Mouse (Mus musculus) neural tube, embryonic 13.5 days (tissue): ENCODE data around the gene Gtf2a1l. TPM values are rescaled to one million over a fixed set of nuclear protein-coding genes. Genes with fewer than 3 reads are reported as not detected.
A peak's percentile ranks its signal among the peaks of the same experiment; 100 is the strongest.

ENCODE experiments used
- ATAC-seq: fragments of 200-750 bp; cut with Nextera tagmentation; 2 replicates; pipeline ENCODE4 v1.8.0; 2017; ENCODE audit warnings: low read depth, mild to moderate bottlenecking, moderate TSS enrichment, moderate library complexity
- H3K27ac ChIP-seq: fragments of 300-500 bp; sonication (generic); replicated peaks from 2 replicates; pipeline ENCODE4 v1.5.1; 2015; ENCODE audit warnings: moderate library complexity, mild to moderate bottlenecking, inconsistent platforms
- H3K27me3 ChIP-seq: fragments of 300-500 bp; sonication (generic); 2 replicates; pipeline ENCODE4 v1.6.1; 2015; ENCODE audit warnings: mild to moderate bottlenecking, inconsistent platforms
- H3K36me3 ChIP-seq: fragments of 300-500 bp; sonication (generic); 2 replicates; pipeline ENCODE4 v1.6.1; 2015; ENCODE audit warnings: mild to moderate bottlenecking, inconsistent platforms
- H3K4me1 ChIP-seq: fragments of 300-500 bp; sonication (generic); replicated peaks from 2 replicates; pipeline ENCODE4 v1.6.1; 2015; ENCODE audit warnings: inconsistent platforms
- H3K4me2 ChIP-seq: fragments of 300-500 bp; sonication (generic); 2 replicates; pipeline ENCODE4 v1.6.1; 2015; ENCODE audit warnings: inconsistent platforms, mild to moderate bottlenecking, moderate library complexity
- H3K4me3 ChIP-seq: fragments of 300-500 bp; sonication (generic); 2 replicates; pipeline ENCODE4 v1.5.1; 2015; ENCODE audit warnings: mild to moderate bottlenecking, inconsistent platforms
- H3K9ac ChIP-seq: fragments of 300-500 bp; sonication (generic); 2 replicates; pipeline ENCODE4 v1.6.1; 2015; ENCODE audit warnings: moderate library complexity, mild to moderate bottlenecking, inconsistent platforms
- H3K9me3 ChIP-seq: fragments of 300-500 bp; sonication (generic); 2 replicates; pipeline ENCODE4 v1.6.1; 2016; ENCODE audit warnings: inconsistent platforms
- WGBS: fragments of 180-500 bp; shearing (Covaris S2); methylation state at CpG from one replicate; pipeline ENCODE4 v1.1.7; 2015; 5-methylcytosine and 5-hydroxymethylcytosine counted together
- polyA plus RNA-seq: library from polyadenylated mRNA; unstranded; fragments of >200 nt; fragmentation: Nextera tagmentation; extraction: Ambion mirVana; gene quantifications from 2 replicates; pipeline ENCODE4 v1.2.1, GENCODE M21; 2015

Gtf2a1l gene
- polyA plus RNA-seq, 1 experiment from 2014 or later, result not detected

GRCm38 (mm10) chr17:88666076-88666475, 2.4 kb upstream of the Gtf2a1l start:
- ATAC-seq, result no peak
- H3K27me3 ChIP-seq, result no peaks in the 10 kb centered on the region
- no peaks in the 10 kb centered on the region for H3K36me3 ChIP-seq
- H3K9ac ChIP-seq, result no peak overlapping the region
- H3K9me3 ChIP-seq, result no peaks in the 10 kb centered on the region
- H3K4me3 ChIP-seq, result no peak overlapping the region
- WGBS, result 62% methylated on average over 2 of the region's 2 CpGs
- H3K27ac ChIP-seq, result no peak overlapping the region
- H3K4me1 ChIP-seq, result peaks cover 8% of the 10 kb centered on the region; the same call in 1 of the 2 replicates
- H3K4me2 ChIP-seq, result no peak overlapping the region

- no peak overlapping the region for H3K4me2 ChIP-seq
- peaks cover 8% of the 10 kb centered on the region; the same call in 1 of the 2 replicates for H3K4me1 ChIP-seq
- ATAC-seq, result no peak
- H3K27me3 ChIP-seq, result no peaks in the 10 kb centered on the region
- H3K36me3 ChIP-seq, result no peaks in the 10 kb centered on the region
- 0 out of 2 replicates have a peak overlapping the region, but pooled peaks have one; percentile 17 for H3K9ac ChIP-seq
- H3K9me3 ChIP-seq, result no peaks in the 10 kb centered on the region
- 0 out of 2 replicates have a peak overlapping the region, but pooled peaks have one; percentile 1 for H3K27ac ChIP-seq
- H3K4me3 ChIP-seq, result no peak overlapping the region
- WGBS, result 32% methylated on average over 2 of the region's 2 CpGs
Measured at GRCm38 (mm10) chr17:88669921-88670320, 1.5 kb downstream of the Gtf2a1l start.

GRCm38 (mm10) chr17:88670800-88671199, 2.3 kb downstream of the Gtf2a1l start:
- no peak overlapping the region for H3K4me3 ChIP-seq
- H3K27ac ChIP-seq, result no peak overlapping the region
- ATAC-seq, result no peak
- H3K9ac ChIP-seq, result no peak overlapping the region
- peaks cover 8% of the 10 kb centered on the region; the same call in 1 of the 2 replicates for H3K4me1 ChIP-seq
- H3K9me3 ChIP-seq, result no peaks in the 10 kb centered on the region
- 71% methylated on average over 4 of the region's 4 CpGs for WGBS
- no peaks in the 10 kb centered on the region for H3K27me3 ChIP-seq
- H3K4me2 ChIP-seq, result no peak overlapping the region
- H3K36me3 ChIP-seq, result no peaks in the 10 kb centered on the region

GRCm38 (mm10) chr17:88675310-88676309, 7.2 kb downstream of the Gtf2a1l start:
- Histone ChIP-seq H3K4me3 (no peak overlapping the region), H3K27me3 (no peaks in the 10 kb centered on the region), H3K36me3 (no peaks in the 10 kb centered on the region), H3K27ac (no peak overlapping the region), H3K9me3 (peaks cover 4% of the 10 kb centered on the region; the same call in 1 of the 2 replicates), H3K4me1 (no peaks in the 10 kb centered on the region), H3K4me2 (no peak overlapping the region), H3K9ac (no peak overlapping the region)
- no peak for ATAC-seq
- 90% methylated on average over 23 of the region's 23 CpGs for WGBS

- Histone ChIP-seq H3K27ac (no peak overlapping the region), H3K36me3 (no peaks in the 10 kb centered on the region), H3K4me2 (no peak overlapping the region), H3K4me1 (no peaks in the 10 kb centered on the region), H3K4me3 (no peak overlapping the region), H3K9ac (no peak overlapping the region), H3K27me3 (no peaks in the 10 kb centered on the region), H3K9me3 (no peaks in the 10 kb centered on the region)
- 67% methylated on average over 11 of the region's 11 CpGs for WGBS
- no peak for ATAC-seq
Measured at GRCm38 (mm10) chr17:88688226-88688625, 19.8 kb downstream of the Gtf2a1l start.

- 0 out of 2 replicates have a peak, but pooled peaks cover 6% of the 10 kb centered on the region for H3K4me1 ChIP-seq
- 57% methylated on average over 9 of the region's 9 CpGs for WGBS
- no peaks in the 10 kb centered on the region for H3K36me3 ChIP-seq
- H3K9ac ChIP-seq, result no peak overlapping the region
- H3K27me3 ChIP-seq, result no peaks in the 10 kb centered on the region
- ATAC-seq, result no peak
- no peak overlapping the region for H3K27ac ChIP-seq
- no peak overlapping the region for H3K4me2 ChIP-seq
- no peak overlapping the region for H3K4me3 ChIP-seq
- peaks cover 3% of the 10 kb centered on the region; the same call in 1 of the 2 replicates for H3K9me3 ChIP-seq
Measured at GRCm38 (mm10) chr17:88696656-88697333, 28.3 kb downstream of the Gtf2a1l start.

- H3K27me3 ChIP-seq, result no peaks in the 10 kb centered on the region
- 0 out of 2 replicates have a peak, but pooled peaks cover 6% of the 10 kb centered on the region for H3K4me1 ChIP-seq
- no peak overlapping the region for H3K9ac ChIP-seq
- no peak overlapping the region for H3K4me3 ChIP-seq
- no peaks in the 10 kb centered on the region for H3K36me3 ChIP-seq
- no peak overlapping the region for H3K27ac ChIP-seq
- no peak for ATAC-seq
- H3K9me3 ChIP-seq, result peaks cover 3% of the 10 kb centered on the region; the same call in 1 of the 2 replicates
- no peak overlapping the region for H3K4me2 ChIP-seq
Measured at GRCm38 (mm10) chr17:88700901-88701300, 32.4 kb downstream of the Gtf2a1l start.

- 31% methylated on average over 6 of the region's 6 CpGs for WGBS
- Histone ChIP-seq H3K9ac (no peak overlapping the region), H3K9me3 (peaks cover 3% of the 10 kb centered on the region; the same call in 1 of the 2 replicates), H3K36me3 (no peaks in the 10 kb centered on the region), H3K4me1 (peaks cover 9% of the 10 kb centered on the region), H3K27ac (no peak overlapping the region), H3K4me2 (no peak overlapping the region), H3K27me3 (no peaks in the 10 kb centered on the region), H3K4me3 (no peak overlapping the region)
- ATAC-seq, result no peak
Measured at GRCm38 (mm10) chr17:88702345-88702744, 33.9 kb downstream of the Gtf2a1l start.

- WGBS, result 42% methylated on average over 4 of the region's 4 CpGs
- Histone ChIP-seq H3K9me3 (peaks cover 3% of the 10 kb centered on the region; the same call in 1 of the 2 replicates), H3K27ac (no peak overlapping the region), H3K27me3 (no peaks in the 10 kb centered on the region), H3K36me3 (no peaks in the 10 kb centered on the region), H3K9ac (no peak overlapping the region), H3K4me2 (no peak overlapping the region), H3K4me1 (peaks cover 9% of the 10 kb centered on the region), H3K4me3 (no peak overlapping the region)
- ATAC-seq, result no peak
Measured at GRCm38 (mm10) chr17:88703112-88703511, 34.7 kb downstream of the Gtf2a1l start.

- 22% methylated on average over 8 of the region's 8 CpGs for WGBS
Measured at GRCm38 (mm10) chr17:88706231-88706649, 37.8 kb downstream of the Gtf2a1l start.

GRCm38 (mm10) chr17:88749646-88750045, 81.2 kb downstream of the Gtf2a1l start:
- Histone ChIP-seq H3K4me1 (peaks cover 40% of the 10 kb centered on the region), H3K9ac (no peak overlapping the region), H3K36me3 (no peaks in the 10 kb centered on the region), H3K27me3 (no peaks in the 10 kb centered on the region), H3K4me3 (no peak overlapping the region), H3K9me3 (no peaks in the 10 kb centered on the region), H3K4me2 (no peak overlapping the region), H3K27ac (no peak overlapping the region)
- 69% methylated on average over 8 of the region's 8 CpGs for WGBS
- no peak for ATAC-seq

More at GRCm38 (mm10) chr17:88706231-88706649, 37.8 kb downstream of the Gtf2a1l start:
- H3K27me3 ChIP-seq, result no peaks in the 10 kb centered on the region
- H3K9ac ChIP-seq, result no peak overlapping the region
- peak; percentile 75 for ATAC-seq
- H3K36me3 ChIP-seq, result no peaks in the 10 kb centered on the region
- no peak overlapping the region for H3K4me3 ChIP-seq
- H3K4me2 ChIP-seq, result no peak overlapping the region
- no peak overlapping the region for H3K27ac ChIP-seq
- H3K4me1 ChIP-seq, result peaks cover 9% of the 10 kb centered on the region
- no peaks in the 10 kb centered on the region for H3K9me3 ChIP-seq
